In genomic region chr17:6777629-6778331, GRCm38 (mm10) we compare ENCODE assay signal across 8 mouse cellular contexts. TPM values are rescaled to one million over a fixed set of nuclear protein-coding genes. Genes with fewer than 3 reads are reported as not detected.
DNase-seq lines count a peak whose midpoint lies in the region; ATAC-seq and TF ChIP-seq lines count a peak whose summit lies in the region.

No protein-coding gene starts in this region.

- H3K9ac ChIP-seq in hindbrain, embryonic 11.5 days (ENCODE audit: low read depth, low read length) = no peak overlapping the region

- ATAC-seq in hindbrain, embryonic 11.5 days (ENCODE audit: low FRiP score) = no peak

- H3K27me3 ChIP-seq in hindbrain, embryonic 10.5 days (ENCODE audit: insufficient read depth, poor library complexity, severe bottlenecking) = peaks cover 32% of the 10 kb centered on the region
- H3K27me3 ChIP-seq in hindbrain, embryonic 11.5 days (ENCODE audit: control insufficient read depth, insufficient read depth, low read length) = peaks cover 12% of the 10 kb centered on the region

- intact Hi-C loops in left cerebral cortex, postnatal 25 days (cut with DNase I) = no loop called here

- 72% methylated on average over 12 of the region's 12 CpGs for WGBS in hindbrain, embryonic 10.5 days
- 65% methylated on average over 12 of the region's 12 CpGs for WGBS in hindbrain, embryonic 11.5 days
- 57% methylated on average over 12 of the region's 12 CpGs for WGBS in macrophage (ENCODE audit: missing documents)

- no peaks in the 10 kb centered on the region for H3K9me3 ChIP-seq in hindbrain, embryonic 10.5 days
- no peaks in the 10 kb centered on the region for H3K9me3 ChIP-seq in hindbrain, embryonic 11.5 days (ENCODE audit: control insufficient read depth, low read length)

- no peak for TF ChIP-seq CTCF in layer of hippocampus, adult 2 months (conservative IDR thresholded peaks at IDR 0.05)

- H3K36me3 ChIP-seq in hindbrain, embryonic 10.5 days = no peaks in the 10 kb centered on the region
- no peaks in the 10 kb centered on the region for H3K36me3 ChIP-seq in hindbrain, embryonic 11.5 days (ENCODE audit: control insufficient read depth, insufficient read depth, low read length)
- H3K36me3 ChIP-seq in macrophage (ENCODE audit: inconsistent target) = no peaks in the 10 kb centered on the region

- peak overlapping the region; percentile 92; the same call in 1 of the 2 replicates for H3K4me3 ChIP-seq in hindbrain, embryonic 10.5 days
- H3K4me3 ChIP-seq in hindbrain, embryonic 11.5 days (ENCODE audit: low read depth, low read length) = no peak overlapping the region
- H3K4me3 ChIP-seq in macrophage (ENCODE audit: inconsistent target) = peak overlapping the region; percentile 52; the same call in 1 of the 2 replicates
- no peak overlapping the region; the same call in 1 of the 2 replicates for H3K4me3 ChIP-seq in layer of hippocampus, adult 2 months

- H3K27ac ChIP-seq in hindbrain, embryonic 10.5 days = no peak overlapping the region
- no peak overlapping the region for H3K27ac ChIP-seq in hindbrain, embryonic 11.5 days (ENCODE audit: low read depth, low read length)
- H3K27ac ChIP-seq in macrophage = peak overlapping the region; percentile 82; the same call in 1 of the 2 replicates
- H3K27ac ChIP-seq in layer of hippocampus, adult 2 months = no peak overlapping the region

- H3K79me2 ChIP-seq in macrophage (ENCODE audit: inconsistent target) = peaks cover 88% of the 10 kb centered on the region

- H3K4me1 ChIP-seq in hindbrain, embryonic 10.5 days (replicated peaks) = peaks cover 84% of the 10 kb centered on the region
- H3K4me1 ChIP-seq in hindbrain, embryonic 11.5 days (replicated peaks; ENCODE audit: control insufficient read depth, insufficient read depth, low read length) = peaks cover 10% of the 10 kb centered on the region

- H3K4me2 ChIP-seq in hindbrain, embryonic 11.5 days (replicated peaks; ENCODE audit: low read depth, low read length) = no peak overlapping the region

- DNase-seq in hindbrain, embryonic 10.5 days (ENCODE audit: low spot score) = no peak
- no peak for DNase-seq in hindbrain, embryonic 11.5 days (ENCODE audit: low spot score)
- peak; percentile 75 for DNase-seq in CD4-positive helper T cell, adult 2 months (ENCODE audit: low read depth, low spot score)
- peak; percentile 48 for DNase-seq in ZHBTc4 (ENCODE audit: low read depth, low spot score)
- DNase-seq in cerebellum, adult 9-11 months = no peak
- no peak for DNase-seq in layer of hippocampus, adult 2 months (ENCODE audit: low spot score in 2 of 2)
- DNase-seq in left cerebral cortex, postnatal 25 days (ENCODE audit: low spot score in 2 of 2) = no peak

RNA-seq across cellular contexts. Expression of gene Ezr, which starts 4.8 kb away (rescaled TPM):
- polyA plus RNA-seq in hindbrain, embryonic 10.5 days (2016; fragmentation: Nextera tagmentation; extraction: Ambion mirVana) = 85.2 and 99.4 TPM in 2 replicates
- 73.8 and 91.1 TPM in 2 replicates for polyA plus RNA-seq in hindbrain, embryonic 11.5 days (2014; fragmentation: Nextera tagmentation; extraction: Ambion mirVana)
- 100 to 1,000 TPM in 5 of 26 experiments, 10 to 100 TPM in 14, 1 to 10 TPM in 7; 7.9 to 281 (median 15.4) TPM for total RNA-seq in macrophage (2018; cell fraction: chromatin; rRNA removed)
- 100 to 1,000 TPM in 2 of 26 experiments, 10 to 100 TPM in 24; 17.0 to 184 (median 26.5) TPM for total RNA-seq in macrophage (2018; cell fraction: cytosol; rRNA removed)
- 100 to 1,000 TPM in 4 of 26 experiments, 10 to 100 TPM in 22; 11.8 to 184 (median 20.8) TPM for total RNA-seq in macrophage (2018; cell fraction: nucleus; rRNA removed)
- 19.3 to 60.4 TPM (median 43.6 TPM) in 3 replicates for polyA plus RNA-seq in macrophage (2018)
- 10 to 100 TPM; 48.0 to 51.1 TPM for total RNA-seq in layer of hippocampus, adult 2 months (2021)
- 10 to 100 TPM; 44.7 to 55.6 TPM for total RNA-seq in left cerebral cortex, postnatal 25 days (2021)

Comparison
In these comparisons a context has a peak if more than half of its experiments do, and no peak if none do; other contexts are left out.
1. H3K4me3 ChIP-seq: peak in hindbrain, embryonic 10.5 days (single experiment) and macrophage (single experiment); none in hindbrain, embryonic 11.5 days (single experiment) and layer of hippocampus, adult 2 months (single experiment).
2. DNase-seq: peak in CD4-positive helper T cell, adult 2 months (single experiment) and ZHBTc4 (single experiment); none in hindbrain, embryonic 10.5 days (single experiment), hindbrain, embryonic 11.5 days (single experiment), cerebellum, adult 9-11 months (single experiment), layer of hippocampus, adult 2 months (0 of 2) and left cerebral cortex, postnatal 25 days (0 of 2).